Mouse (Mus musculus) embryonic facial prominence, embryonic 10.5 days (tissue): ENCODE measurements around the gene Gm11756. TPM values are rescaled to one million over a fixed set of nuclear protein-coding genes. Genes with fewer than 3 reads are reported as not detected.
A peak's percentile ranks its signal among the peaks of the same experiment; 100 is the strongest.
"Not testable (repeated sequence)": the region's sequence is repeated elsewhere in the genome, so short reads cannot be mapped to it uniquely, and the experiment has no call there.

Experiments
- DNase-seq: peaks from one replicate; pipeline ENCODE4 v3.0.0-alpha.2; 2017; ENCODE audit warnings: low spot score
- H3K27ac ChIP-seq: fragments of 300-500 bp; sonication (generic); replicated peaks from 2 replicates; pipeline ENCODE4 v1.5.1; 2016; ENCODE audit warnings: mild to moderate bottlenecking
- H3K27me3 ChIP-seq: fragments of 300-500 bp; sonication (generic); replicated peaks from 2 replicates; pipeline ENCODE4 v1.6.1; 2016; ENCODE audit warnings: low read depth, mild to moderate bottlenecking; ENCODE audit not compliant: poor library complexity, severe bottlenecking
- H3K36me3 ChIP-seq: fragments of 300-500 bp; sonication (generic); replicated peaks from 2 replicates; pipeline ENCODE4 v1.6.1; 2016; ENCODE audit warnings: mild to moderate bottlenecking, moderate library complexity
- H3K4me1 ChIP-seq: fragments of 300-500 bp; sonication (generic); 2 replicates; pipeline ENCODE4 v1.6.1; 2016
- H3K4me3 ChIP-seq: fragments of 300-500 bp; sonication (generic); 2 replicates; pipeline ENCODE4 v1.5.1; 2016; ENCODE audit warnings: mild to moderate bottlenecking, moderate library complexity
- H3K9me3 ChIP-seq: fragments of 300-500 bp; sonication (generic); 2 replicates; pipeline ENCODE4 v1.6.1; 2016; ENCODE audit warnings: mild to moderate bottlenecking
- WGBS: fragments of 180-500 bp; shearing (Covaris S2); methylation state at CpG from one replicate; pipeline ENCODE4 v1.1.7; 2016; 5-methylcytosine and 5-hydroxymethylcytosine counted together
- polyA plus RNA-seq: library from polyadenylated mRNA; unstranded; fragments of >200 nt; fragmentation: Nextera tagmentation; extraction: Ambion mirVana; gene quantifications from 2 replicates; pipeline ENCODE4 v1.2.1, GENCODE M21; 2016

The Gm11756 gene
- 0.11 TPM in 1 of 2 replicates, not detected in the other for polyA plus RNA-seq

GRCm38 (mm10) chr4:73920660-73921059 is at the start of gene Gm11756:
Gm11756 (minus strand) TSS chr4:73920760.
- H3K9me3 ChIP-seq, H3K4me3 ChIP-seq, H3K4me1 ChIP-seq, H3K27ac ChIP-seq, DNase-seq, H3K27me3 ChIP-seq, H3K36me3 ChIP-seq: not testable (repeated sequence)
- WGBS: 87% methylated on average over 6 of the region's 6 CpGs

- H3K4me1 ChIP-seq: no peaks in the 10 kb centered on the region
- peak; percentile 10 for DNase-seq
- H3K27me3 ChIP-seq: no peaks in the 10 kb centered on the region
- 66% methylated on average over 8 of the region's 8 CpGs for WGBS
- H3K4me3 ChIP-seq: no peak within 1 kb of the TSS
- H3K27ac ChIP-seq: no peak within 1 kb of the TSS
- no peaks in the 10 kb centered on the region for H3K36me3 ChIP-seq
- no peaks in the 10 kb centered on the region for H3K9me3 ChIP-seq
Measured at GRCm38 (mm10) chr4:73950375-73950896, 29.9 kb upstream of the Gm11756 start, which contains the start of gene 2310002L09Rik. 2310002L09Rik (minus strand) TSS chr4:73950846.

GRCm38 (mm10) chr4:73905853-73906252 is 14.7 kb downstream of the Gm11756 start, which contains the start of gene Gm13871:
Gm13871 (minus strand) TSS chr4:73905953.
- H3K4me1 ChIP-seq, DNase-seq, H3K4me3 ChIP-seq, H3K27ac ChIP-seq, H3K9me3 ChIP-seq, H3K27me3 ChIP-seq, H3K36me3 ChIP-seq: not testable (repeated sequence)
- WGBS: no CpG with 5 or more reads among the region's 4 CpGs

- not testable (repeated sequence) for DNase-seq, H3K4me1 ChIP-seq, H3K27ac ChIP-seq, H3K4me3 ChIP-seq, H3K9me3 ChIP-seq, H3K36me3 ChIP-seq, H3K27me3 ChIP-seq
- no CpG with 5 or more reads among the region's 4 CpGs for WGBS
Measured at GRCm38 (mm10) chr4:73891012-73891411, 29.5 kb downstream of the Gm11756 start, which contains the start of gene Gm11757. Gm11757 (minus strand) TSS chr4:73891112.

GRCm38 (mm10) chr4:73876166-73876565 is 44.4 kb downstream of the Gm11756 start, which contains the start of gene Gm11758:
Gm11758 (minus strand) TSS chr4:73876266.
- not testable (repeated sequence) for DNase-seq, H3K27ac ChIP-seq, H3K4me3 ChIP-seq, H3K4me1 ChIP-seq, H3K27me3 ChIP-seq, H3K9me3 ChIP-seq, H3K36me3 ChIP-seq
- no CpG with 5 or more reads among the region's 4 CpGs for WGBS

Other genes starting within 250 kb of the Gm11756 start
- not detected in 2 replicates for gene Gm428, start 237.2 kb downstream of the Gm11756 start, polyA plus RNA-seq
- 3.2 and 3.9 TPM in 2 replicates for gene Rasef, start 129.8 kb downstream of the Gm11756 start, polyA plus RNA-seq
- gene Gm11758, start 44.5 kb downstream of the Gm11756 start, polyA plus RNA-seq: not detected in 2 replicates
- gene Gm11757, start 29.6 kb downstream of the Gm11756 start, polyA plus RNA-seq: not detected in 2 replicates
- gene Gm13871, start 14.8 kb downstream of the Gm11756 start, polyA plus RNA-seq: not detected in 2 replicates
- not detected in 2 replicates for gene 2310002L09Rik, start 30.1 kb upstream of the Gm11756 start, polyA plus RNA-seq
- 2.2 and 3.4 TPM in 2 replicates for gene Frmd3, start 92.7 kb upstream of the Gm11756 start, polyA plus RNA-seq